Mouse (Mus musculus) forelimb bud, embryonic 11.5 days (tissue): ENCODE data around the gene Rab11a.
A peak's percentile ranks its signal among the peaks of the same experiment; 100 is the strongest.

Source experiments
- DNase-seq: peaks from one replicate; pipeline ENCODE4 v3.0.0-alpha.2; 2012; ENCODE audit warnings: low read depth, low spot score

Rab11a gene

GRCm38 (mm10) chr9:64737406-64738201 is at the start of gene Rab11a:
Rab11a (minus strand) TSS chr9:64737758.
- DNase-seq = peak; percentile 94

GRCm38 (mm10) chr9:64786216-64786905 is 48.8 kb upstream of the Rab11a start:
- no peak for DNase-seq

- DNase-seq = peak; percentile 76
Measured at GRCm38 (mm10) chr9:64784841-64785240, 47.3 kb upstream of the Rab11a start.

GRCm38 (mm10) chr9:64783511-64783910 is 46.0 kb upstream of the Rab11a start:
- DNase-seq = no peak

- peak; percentile 32 for DNase-seq
Measured at GRCm38 (mm10) chr9:64779628-64780027, 42.1 kb upstream of the Rab11a start.

GRCm38 (mm10) chr9:64778151-64778550 is 40.6 kb upstream of the Rab11a start:
- DNase-seq = no peak

GRCm38 (mm10) chr9:64777441-64777987 is 40.0 kb upstream of the Rab11a start:
- DNase-seq = no peak

- no peak for DNase-seq
Measured at GRCm38 (mm10) chr9:64775491-64775890, 37.9 kb upstream of the Rab11a start.

- DNase-seq = no peak
Measured at GRCm38 (mm10) chr9:64774883-64775282, 37.3 kb upstream of the Rab11a start.

GRCm38 (mm10) chr9:64774411-64774811 is 36.9 kb upstream of the Rab11a start:
- no peak for DNase-seq

- DNase-seq = no peak
Measured at GRCm38 (mm10) chr9:64773936-64774335, 36.4 kb upstream of the Rab11a start.

GRCm38 (mm10) chr9:64773254-64773653 is 35.7 kb upstream of the Rab11a start:
- DNase-seq = no peak

- DNase-seq = no peak
Measured at GRCm38 (mm10) chr9:64771236-64771635, 33.7 kb upstream of the Rab11a start.

- no peak for DNase-seq
Measured at GRCm38 (mm10) chr9:64770411-64770849, 32.9 kb upstream of the Rab11a start.

- DNase-seq = no peak
Measured at GRCm38 (mm10) chr9:64769911-64770310, 32.4 kb upstream of the Rab11a start.

GRCm38 (mm10) chr9:64769066-64769695 is 31.6 kb upstream of the Rab11a start:
- peak; percentile 46 for DNase-seq

GRCm38 (mm10) chr9:64767796-64768195 is 30.2 kb upstream of the Rab11a start:
- no peak for DNase-seq

- DNase-seq = no peak
Measured at GRCm38 (mm10) chr9:64766136-64766535, 28.6 kb upstream of the Rab11a start.

- no peak for DNase-seq
Measured at GRCm38 (mm10) chr9:64764824-64765223, 27.3 kb upstream of the Rab11a start.

- no peak for DNase-seq
Measured at GRCm38 (mm10) chr9:64758052-64758451, 20.5 kb upstream of the Rab11a start.

GRCm38 (mm10) chr9:64752575-64752974 is 15.0 kb upstream of the Rab11a start:
- no peak for DNase-seq

- DNase-seq = no peak
Measured at GRCm38 (mm10) chr9:64749314-64749713, 11.8 kb upstream of the Rab11a start.
